Mouse (Mus musculus): ENCODE data around the gene Sim1. TPM values are rescaled to one million over a fixed set of nuclear protein-coding genes. Genes with fewer than 3 reads are reported as not detected.

The Sim1 gene
- total RNA-seq, 2 experiments from 2014 or later = 0.65 to 0.70 TPM

DNA sequence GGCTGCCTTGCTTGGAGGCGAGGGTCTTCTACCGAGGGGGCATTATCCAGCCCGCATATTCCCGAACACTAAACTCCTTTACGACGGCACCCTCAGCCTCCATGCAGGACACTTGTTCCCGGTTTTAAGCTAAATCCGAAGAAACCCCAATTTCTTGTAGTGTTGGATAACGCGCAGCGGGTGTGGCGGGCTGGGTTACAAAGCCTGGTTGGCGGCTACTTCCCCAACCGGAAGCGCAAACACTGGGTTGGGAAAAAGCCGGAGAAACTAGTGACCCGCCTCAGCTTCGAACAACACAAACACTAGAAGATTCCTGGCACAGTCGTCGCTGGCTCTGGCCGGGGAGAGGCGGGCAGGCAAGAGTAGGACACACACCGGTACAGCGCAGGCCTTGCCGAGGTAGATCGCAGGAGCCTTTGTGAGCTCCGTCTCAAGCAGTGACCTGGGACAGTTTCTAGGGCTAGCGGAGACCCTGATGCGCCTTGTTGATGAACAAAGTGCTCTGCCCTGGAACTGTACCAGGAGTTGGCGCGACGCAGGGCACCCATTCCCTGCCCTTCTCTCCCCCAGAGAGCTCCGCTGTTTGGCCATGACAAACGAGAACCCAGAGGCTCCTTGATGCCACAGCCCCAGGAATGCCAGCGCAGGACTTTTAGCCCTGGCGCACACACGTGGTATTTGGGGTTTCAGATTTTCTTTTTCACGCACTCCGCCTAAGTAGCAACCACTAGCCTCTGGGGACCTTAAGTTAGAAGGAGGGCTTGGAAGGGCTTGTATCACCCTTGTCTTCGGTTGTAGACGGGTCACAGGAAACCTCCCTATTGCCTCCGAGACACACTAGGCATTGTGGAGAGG, 6.4 kb downstream of the Sim1 start:
- DNase-seq (ENCODE audit: low spot score in 2 of 2) = no peak

DNA sequence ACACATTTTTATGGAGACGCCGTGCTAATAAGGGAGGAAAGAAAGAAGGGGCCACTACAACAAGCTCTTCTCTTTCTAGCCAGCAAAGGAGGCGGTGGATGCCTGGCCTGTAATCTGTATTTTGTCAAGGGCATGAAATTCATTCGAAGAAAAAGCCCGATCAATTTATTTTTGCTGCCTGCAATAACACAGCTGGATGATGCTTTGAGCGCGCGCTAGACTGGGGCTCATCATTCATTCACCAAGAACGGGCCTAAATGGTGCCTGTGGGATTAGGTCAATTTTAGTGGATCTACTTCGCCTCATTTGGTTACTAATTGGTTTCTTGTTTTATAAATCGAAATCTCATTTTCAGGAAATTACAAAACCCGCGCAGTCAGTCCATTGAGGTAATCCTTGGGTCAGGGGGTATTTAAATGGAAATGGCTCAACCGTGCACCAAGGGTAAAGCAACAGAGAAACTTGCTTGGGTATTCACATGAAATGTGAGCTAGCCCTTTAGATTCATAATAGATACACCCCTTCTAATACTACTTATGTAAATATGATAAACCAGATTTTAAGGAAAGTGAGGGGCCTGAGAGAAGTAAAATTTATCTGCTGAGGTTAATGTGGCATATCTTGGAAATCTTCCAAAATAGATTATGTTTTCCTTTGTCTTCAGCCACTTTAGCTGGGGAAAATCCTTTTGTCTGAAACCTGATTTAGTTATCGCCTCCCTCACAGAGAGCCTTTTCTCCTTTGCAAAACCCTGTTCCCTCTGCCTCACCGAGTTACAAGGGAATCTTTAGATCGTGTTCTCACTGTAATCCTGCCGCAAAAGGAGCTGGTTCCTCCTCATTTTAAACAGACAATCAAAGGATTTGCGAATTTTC, 7.3 kb downstream of the Sim1 start:
- DNase-seq (ENCODE audit: low spot score in 2 of 2) = no peak

DNA sequence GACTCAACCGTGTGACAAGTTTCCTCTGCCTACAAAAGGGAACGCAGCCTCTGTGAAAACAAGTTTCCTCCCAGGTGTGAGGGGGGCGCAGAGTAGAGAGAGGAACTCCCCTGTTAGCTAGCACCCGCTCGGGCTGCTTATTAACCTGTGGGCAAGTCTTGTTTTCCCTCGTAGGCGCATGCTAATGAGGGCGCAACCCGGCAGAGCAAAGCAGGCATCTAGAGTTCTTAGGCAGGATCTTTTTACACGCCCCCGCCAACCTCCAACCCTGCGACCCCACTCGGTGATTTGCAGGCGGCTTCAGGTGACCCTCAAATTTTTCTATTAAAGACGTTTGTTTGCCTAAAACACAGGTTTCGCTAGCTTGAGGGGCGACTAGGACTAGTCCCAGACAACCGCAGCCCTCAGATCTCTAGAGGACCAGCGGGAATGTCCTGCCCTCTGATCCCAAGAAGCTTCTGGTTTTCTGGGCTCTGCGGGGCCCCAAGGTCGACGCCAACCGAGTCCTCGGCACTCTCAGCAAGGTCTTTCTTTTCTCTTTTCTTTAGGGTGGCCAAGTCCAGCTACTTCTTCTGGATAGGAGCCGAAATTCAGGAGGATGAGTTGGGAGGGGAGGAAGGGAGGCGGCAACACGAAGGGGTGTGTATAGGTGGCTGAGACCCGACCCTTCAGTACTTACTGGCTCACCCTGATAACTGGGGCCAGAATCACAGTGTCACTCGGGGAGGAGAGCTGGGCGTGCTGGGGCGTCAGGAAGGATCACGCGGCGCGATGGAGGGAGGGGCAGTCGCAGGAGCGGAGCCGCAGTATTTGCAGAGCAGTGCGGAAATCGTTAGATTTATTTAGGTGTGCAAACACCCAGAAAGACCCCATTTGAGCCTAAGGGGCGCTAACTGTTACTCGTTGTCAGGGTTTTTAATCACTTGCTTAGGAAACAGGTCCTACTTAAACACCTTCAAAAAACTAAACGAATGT, 8.5 kb downstream of the Sim1 start:
- DNase-seq (ENCODE audit: low spot score in 2 of 2) = no peak

DNA sequence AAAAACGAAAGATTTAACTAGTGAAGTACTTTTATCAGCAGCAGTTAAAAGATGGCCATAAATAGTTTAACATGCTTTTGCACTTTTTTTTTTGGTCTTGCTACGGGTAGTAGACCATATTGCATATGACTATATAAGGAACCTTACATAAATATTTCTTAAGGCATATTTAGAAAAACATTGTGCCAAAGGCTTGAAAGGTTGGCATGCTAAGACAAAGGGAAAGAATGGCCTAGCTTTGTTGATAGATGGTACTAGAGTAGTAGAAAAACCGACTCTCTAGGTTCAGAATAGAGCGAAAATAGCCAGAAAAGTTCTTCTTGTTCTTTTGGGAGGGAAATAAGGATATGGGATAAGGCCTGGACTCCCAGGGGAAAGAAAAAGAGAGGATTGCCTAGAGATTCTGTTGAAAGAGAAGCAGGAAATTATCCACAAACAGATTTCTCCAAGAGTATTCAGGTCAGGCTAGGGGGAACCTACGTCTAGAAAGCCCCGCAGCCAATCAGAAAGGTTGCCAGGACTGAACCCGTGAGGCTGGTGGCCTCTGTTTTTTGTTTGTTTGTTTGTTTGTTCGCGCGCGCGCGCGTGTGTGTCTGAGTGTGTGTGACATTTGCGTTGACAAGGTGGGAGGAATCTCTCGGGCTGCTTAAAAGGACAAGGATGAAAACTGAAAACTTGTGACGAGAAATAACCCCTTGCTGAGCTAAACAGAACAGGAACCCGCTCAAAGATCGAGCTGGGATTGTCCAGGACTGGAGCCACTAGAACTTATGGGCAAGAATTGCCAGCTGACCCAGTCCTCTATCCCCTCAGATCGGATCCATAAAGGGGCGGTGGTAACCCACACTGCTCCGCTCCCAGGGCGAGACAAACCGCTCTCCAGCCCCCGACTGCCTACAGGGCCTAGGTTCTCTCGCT, 9.6 kb downstream of the Sim1 start:
- DNase-seq (ENCODE audit: low spot score in 2 of 2) = no peak

DNA sequence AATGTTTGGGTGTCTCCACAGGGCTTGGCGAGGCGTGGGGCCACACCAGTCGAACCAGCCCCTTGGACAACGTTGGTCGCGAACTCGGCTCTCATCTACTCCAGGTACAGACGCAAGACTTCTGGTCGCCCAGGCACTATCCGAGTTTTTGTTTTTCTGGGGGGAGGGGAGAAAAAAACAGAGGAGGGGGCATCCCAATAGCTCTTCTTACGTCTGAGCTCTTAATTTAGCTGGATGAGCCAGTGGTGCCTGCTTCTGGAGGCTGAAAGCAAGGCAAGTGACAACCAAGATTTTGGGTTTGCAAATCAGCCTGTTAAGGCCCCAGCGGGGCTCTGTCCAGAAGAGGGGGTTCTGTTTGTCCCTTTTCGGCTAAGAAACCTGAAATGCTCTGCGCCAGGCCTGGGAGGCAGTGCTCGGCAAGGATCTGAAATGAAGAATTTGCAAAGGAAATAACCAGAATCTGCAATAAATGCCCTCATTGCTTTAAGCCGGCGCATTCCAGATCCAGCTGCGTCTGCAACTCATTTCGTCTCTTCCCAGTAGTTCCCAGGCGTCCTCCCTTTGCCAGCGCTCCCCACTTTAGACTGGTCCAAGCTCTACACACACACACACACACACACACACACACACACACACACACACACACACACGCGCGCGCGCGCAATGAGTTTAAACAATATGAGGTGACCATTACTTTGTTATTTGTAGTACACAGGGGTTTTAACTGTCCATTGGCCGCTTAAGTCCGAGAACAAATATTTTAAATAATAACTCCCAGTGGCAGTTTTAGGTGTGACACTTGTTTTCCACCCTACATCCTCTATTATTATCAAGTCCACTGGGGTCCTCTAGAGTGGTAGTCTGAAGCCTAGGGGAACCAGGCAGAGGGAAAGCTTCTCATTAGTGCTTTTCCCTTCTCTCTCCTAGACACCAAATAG, 10.5 kb downstream of the Sim1 start:
- no peak for DNase-seq (ENCODE audit: low spot score in 2 of 2)

DNA sequence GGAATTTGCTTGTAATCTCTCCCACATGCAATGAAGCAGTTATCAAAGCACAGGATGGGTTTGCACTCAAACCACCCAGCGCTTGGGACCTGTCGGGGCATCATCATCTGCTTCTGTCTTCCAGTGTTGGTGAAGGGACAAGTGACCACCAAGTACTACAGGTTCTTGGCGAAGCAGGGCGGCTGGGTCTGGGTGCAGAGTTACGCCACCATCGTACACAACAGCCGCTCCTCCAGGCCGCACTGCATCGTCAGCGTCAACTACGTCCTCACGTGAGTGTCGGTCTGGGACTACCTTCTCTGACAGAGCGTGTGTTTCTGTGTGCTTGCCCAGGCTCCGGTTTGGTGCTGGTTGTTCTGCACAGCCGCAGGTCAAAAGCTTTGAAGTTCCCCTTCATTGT, 15.8 kb downstream of the Sim1 start:
- no peak for DNase-seq (ENCODE audit: low spot score in 2 of 2)

DNA sequence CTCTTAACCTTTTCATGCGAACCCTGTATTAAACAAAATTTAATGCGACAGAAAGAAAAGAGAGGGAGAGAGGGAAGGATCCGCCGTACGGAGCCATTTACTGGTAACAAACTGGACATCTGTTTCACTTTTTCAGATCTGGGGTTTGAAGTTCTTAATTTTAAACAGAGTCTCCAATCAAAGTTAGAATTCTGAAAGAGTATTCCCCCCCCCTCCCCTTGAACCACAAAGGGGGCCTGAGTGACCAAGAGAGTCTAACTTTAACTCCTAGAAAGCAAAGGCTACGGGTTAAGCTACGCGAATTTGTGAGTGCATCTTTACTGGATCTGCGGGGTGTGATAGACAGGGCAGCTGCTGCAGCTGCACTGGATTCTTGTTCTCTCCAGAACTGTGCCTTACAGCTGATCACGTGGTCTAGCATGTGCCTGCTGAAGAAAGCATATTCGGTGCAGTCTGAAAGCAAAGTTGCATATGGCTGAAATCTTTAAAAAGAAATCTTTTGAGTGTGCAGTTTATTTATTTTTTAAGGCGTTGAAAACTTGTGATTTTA, 16.4 kb downstream of the Sim1 start:
- no peak for DNase-seq (ENCODE audit: low spot score in 2 of 2)

DNA sequence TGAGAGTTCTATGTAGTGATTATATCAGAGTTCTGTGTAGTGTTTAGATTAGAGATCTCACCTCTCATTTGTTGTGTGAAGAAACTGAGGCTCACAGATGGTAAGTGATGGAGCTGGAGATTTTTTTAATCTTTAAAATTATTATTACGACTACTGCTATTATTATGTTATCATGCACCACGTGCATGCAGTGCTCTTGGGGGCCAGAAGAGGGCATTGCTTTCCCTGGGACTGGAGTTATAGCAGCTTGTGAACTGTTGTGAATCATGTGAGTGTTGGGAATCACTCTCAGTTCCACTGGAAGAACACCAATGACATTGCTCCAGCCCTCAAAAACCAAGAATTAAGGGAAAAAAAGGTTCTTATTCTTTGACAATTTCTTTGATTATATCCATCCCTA, 21.1 kb downstream of the Sim1 start:
- no peak for DNase-seq (ENCODE audit: low spot score in 2 of 2)

DNA sequence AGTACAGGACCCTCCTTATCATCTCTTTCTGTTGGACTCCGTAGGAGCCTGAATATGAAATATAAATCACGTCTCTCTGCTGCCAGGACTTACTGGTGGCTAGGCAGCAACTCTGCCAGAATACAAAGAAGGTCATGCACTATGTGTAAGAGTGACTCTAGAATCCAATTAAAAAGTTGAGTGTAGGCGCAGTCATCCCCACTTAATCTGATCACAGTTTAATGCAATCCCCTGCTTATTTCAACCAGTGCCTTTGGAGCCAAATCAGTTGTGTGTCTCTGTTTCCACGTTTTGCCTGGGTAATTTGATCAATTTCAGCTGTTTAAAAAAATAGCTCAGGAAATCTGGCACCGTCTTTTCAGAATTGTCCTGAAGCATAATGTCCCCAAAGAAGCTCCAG, 34.7 kb downstream of the Sim1 start:
- no peak for DNase-seq (ENCODE audit: low spot score in 2 of 2)

DNA sequence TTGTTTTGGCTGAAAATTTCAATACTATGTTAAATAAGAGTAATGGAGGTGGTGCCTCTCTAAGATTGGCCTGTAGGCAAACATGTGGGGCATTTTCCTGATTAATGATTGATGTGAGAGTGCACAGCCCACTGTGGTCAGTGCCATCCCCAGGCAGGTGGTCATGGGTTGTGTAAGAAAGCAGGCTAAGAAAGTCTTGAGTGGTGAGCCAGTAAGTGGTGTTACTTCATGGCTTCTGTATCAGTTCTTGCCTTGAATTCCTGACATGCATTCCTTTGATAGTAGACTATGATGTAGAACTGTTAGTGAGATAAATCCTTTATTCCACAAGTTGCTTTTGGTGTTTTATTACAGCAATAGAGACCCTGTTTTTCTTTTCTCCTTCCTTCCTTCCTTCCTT, 41.1 kb downstream of the Sim1 start:
- DNase-seq (ENCODE audit: low spot score in 2 of 2) = no peak

DNA sequence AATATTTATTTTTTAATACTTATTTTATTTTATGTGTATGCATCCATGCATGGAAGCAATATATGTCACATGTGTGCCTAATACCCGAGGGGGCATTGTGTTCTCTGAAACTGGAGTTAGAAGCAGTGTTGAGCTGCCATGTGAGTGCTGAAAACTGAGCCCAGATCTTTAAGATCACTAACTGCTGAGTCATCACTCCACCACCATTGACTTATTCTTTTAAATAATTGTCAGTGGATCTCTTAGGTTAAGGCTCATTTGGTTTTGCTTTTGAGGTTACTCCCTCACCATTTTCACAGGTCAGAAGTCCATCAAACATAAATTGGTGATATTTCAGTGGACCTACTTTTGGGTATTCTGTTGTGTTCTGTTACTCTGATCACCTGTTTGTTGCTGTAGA, 79.1 kb downstream of the Sim1 start:
- no peak for DNase-seq (ENCODE audit: low spot score in 2 of 2)

DNA sequence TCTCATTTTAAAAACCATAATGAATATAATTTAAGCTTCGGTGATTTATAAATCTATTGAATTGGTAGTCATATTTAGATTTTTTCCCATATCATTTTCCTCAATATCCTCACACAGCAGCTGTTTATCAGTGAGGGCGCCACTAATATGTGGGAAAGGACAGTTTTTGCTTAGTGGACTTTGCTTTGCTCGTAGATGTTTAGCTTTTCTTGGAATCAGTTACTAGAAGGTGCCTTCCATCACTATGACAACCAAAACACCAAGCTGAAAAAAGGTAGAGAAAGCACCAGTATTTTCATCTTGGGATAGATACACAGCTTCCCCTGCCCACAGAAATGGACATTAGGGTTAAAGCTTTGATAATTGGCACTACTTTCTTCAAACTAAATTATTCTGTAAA, 87.3 kb downstream of the Sim1 start:
- DNase-seq (ENCODE audit: low spot score in 2 of 2) = no peak

DNA sequence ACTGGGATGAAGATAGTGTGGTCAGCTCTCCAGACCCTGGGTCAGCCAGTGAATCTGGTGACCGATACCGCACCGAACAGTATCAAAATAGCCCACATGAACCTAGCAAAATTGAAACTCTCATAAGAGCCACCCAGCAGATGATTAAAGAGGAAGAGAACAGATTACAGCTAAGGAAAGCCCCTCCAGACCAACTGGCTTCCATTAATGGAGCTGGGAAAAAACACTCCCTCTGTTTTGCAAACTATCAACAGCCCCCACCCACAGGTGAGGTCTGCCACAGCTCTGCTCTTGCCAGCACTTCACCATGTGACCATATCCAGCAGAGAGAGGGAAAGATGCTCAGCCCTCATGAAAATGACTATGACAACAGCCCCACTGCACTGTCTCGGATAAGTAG, 89.1 kb downstream of the Sim1 start:
- DNase-seq (ENCODE audit: low spot score in 2 of 2) = no peak

DNA sequence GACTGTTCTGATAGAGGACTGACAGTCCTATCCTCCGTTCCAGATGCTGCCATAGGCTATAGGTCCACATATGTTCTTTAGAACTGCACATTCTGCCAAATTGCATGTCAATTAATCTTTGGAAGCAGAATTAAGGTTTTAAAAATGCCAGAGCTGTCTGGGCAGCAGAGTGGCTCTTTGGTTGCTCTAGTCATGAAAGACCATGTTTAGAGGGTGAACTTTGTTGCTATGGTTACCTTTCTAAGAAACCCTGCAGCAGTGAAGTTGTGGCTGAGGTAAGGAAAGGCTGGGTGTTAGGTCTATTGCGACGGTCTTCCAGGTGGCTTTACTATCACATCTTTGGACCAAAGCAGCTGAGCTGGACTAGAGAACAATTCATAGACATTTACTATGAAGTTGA, 113.2 kb downstream of the Sim1 start:
- DNase-seq (ENCODE audit: low spot score in 2 of 2) = no peak

DNA sequence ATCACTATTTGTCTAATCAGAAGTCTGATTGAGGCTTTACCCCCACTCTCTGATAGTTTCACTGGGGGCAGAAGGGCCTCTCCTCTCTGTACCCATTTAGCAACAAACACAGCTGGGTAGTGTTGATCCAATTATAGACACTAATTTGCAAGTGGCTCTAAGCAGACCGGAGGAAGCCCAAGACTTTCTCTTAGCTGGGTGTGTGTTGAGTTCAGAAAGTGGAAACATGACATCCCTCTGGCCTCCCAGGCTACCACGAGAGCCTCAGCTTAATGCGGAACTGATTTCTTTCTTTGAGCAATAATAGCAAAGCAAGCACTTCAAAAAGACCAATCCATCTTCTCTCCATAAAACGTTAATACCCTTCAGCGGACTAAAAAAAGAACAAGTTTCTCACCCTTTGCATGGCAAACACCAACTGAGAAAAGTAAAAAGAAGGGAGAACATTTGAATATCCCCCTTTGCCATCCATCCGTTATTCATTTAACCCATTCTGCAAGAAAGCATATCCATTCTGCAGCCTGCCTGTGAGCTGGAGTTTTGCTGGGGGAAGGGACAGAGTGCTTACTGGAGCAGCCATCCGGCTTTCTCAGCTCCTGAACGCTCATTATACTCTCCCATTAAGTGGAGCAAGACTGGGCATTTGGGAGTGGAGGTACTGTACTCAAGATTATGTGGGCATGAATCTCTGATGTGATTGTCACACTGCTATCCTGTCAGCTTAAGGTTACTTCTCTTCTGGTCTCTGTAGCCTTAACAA, 117.0 kb downstream of the Sim1 start:
- no peak for DNase-seq (ENCODE audit: low spot score in 2 of 2)

DNA sequence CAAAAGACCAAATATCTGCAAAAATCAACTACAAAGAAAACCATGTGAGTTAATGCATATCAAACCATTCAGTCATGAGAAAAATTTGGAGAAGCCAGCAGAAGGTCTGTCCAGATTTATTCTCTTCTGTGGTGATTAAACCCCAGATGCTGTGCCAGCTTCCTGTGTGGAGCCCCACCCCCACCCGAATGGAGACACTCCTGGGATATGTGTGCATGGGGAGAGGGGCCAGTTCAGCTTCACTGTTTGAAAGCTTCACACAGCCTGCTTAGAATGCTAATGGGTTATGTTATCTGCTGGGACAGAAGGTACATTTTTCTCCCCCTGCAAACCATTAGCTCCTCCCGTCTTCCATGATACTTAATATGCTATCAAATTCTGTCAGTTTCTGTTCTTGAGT, 120.3 kb downstream of the Sim1 start:
- DNase-seq (ENCODE audit: low spot score in 2 of 2) = no peak

DNA sequence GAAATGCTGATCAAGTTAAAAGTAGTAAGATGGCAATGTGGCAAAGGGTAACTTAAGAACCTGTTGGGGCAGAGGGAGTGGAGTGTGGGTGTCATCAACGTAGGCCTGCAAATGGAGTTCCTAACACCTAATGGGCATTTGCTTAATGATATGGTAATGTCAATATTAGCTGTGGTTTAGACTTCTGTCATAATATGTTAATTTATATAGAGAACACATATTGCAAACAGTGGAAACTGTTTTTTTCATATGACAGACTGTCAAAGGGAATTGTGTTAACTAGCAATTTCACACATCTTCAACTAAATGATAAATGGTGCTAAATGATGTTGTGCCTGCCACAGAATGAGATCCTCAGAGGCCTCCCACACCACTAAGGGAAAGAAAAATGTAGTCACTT, 120.8 kb downstream of the Sim1 start:
- no peak for DNase-seq (ENCODE audit: low spot score in 2 of 2)
